Mouse (Mus musculus): Measurements from ENCODE around the gene Cnnm3.

GRCm38 (mm10) chr1:36473211-36473780 is 38.4 kb upstream of the Cnnm3 start:
- no peak for TF ChIP-seq POLR2A (IDR thresholded peaks at IDR 0.05; ENCODE audit: insufficient read depth, low read depth, low read length)
- no peak for TF ChIP-seq CTCF (IDR thresholded peaks at IDR 0.05)
